Mouse (Mus musculus): ENCODE data around the gene Tmem140. TPM values are rescaled to one million over a fixed set of nuclear protein-coding genes. Genes with fewer than 3 reads are reported as not detected.

Gene Tmem140
- total and polyA plus RNA-seq, 3 experiments: 2.5 to 4.0 TPM; not detected in 1

- Histone ChIP-seq H3K36me3 (ENCODE audit: control insufficient read depth in 1 of 2, insufficient read depth in 2 of 2, low read length in 2 of 2) (peaks cover 0 to 48% of the 10 kb centered on the region in 2 experiments; a peak in 2 of 4 replicates), H3K27ac (ENCODE audit: control insufficient read depth, low read depth, low read length) (peak overlapping the region; percentile 59), H3K9ac (ENCODE audit: control insufficient read depth, low read depth, low read length, poor library complexity, severe bottlenecking) (peak overlapping the region; percentile 42)
Measured at GRCm38 (mm10) chr6:34865711-34866593, 3.0 kb downstream of the Tmem140 start.

DNA sequence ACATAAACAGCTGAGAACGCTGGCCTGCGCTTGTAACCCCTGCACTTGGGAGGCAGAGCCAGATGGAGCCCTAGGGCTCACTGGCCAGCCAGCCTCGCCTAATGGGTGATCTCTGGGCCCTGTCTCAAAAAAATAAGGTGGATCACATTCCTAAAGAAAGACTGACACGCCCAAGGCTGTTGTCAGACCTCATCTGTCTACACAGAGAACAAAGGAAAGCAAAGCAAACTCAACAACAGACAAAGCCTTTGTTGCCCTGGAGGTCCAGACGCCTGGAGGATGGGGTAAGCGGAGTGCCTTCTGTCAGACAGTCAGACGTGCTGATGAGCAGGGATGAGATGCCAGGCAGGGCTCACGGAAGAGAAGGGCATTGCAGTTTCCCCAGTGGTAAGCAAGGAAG, 3.8 kb downstream of the Tmem140 start:
- H3K9ac ChIP-seq (ENCODE audit: control insufficient read depth, low read depth, low read length, poor library complexity, severe bottlenecking): peak overlapping the region; percentile 18; the same call in 1 of the 2 replicates
- H3K36me3 ChIP-seq (ENCODE audit: control insufficient read depth in 1 of 2, insufficient read depth in 2 of 2, low read length in 2 of 2): peaks cover 0 to 52% of the 10 kb centered on the region in 2 experiments; a peak in 2 of 4 replicates
- DNase-seq (ENCODE audit: low read depth, low spot score): no peak
- H3K4me1 ChIP-seq (ENCODE audit: control insufficient read depth in 1 of 2, insufficient read depth in 2 of 2, low read length in 2 of 2): peaks cover 18 to 57% of the 10 kb centered on the region in 2 experiments
- no peak overlapping the region for H3K4me3 ChIP-seq (ENCODE audit: control insufficient read depth in 1 of 2, insufficient read depth in 1 of 2, low read depth in 2 of 2, low read length in 2 of 2)
- H3K79me2 ChIP-seq (ENCODE audit: control insufficient read depth, insufficient read depth, low read length, poor library complexity): peaks cover 3% of the 10 kb centered on the region; the same call in 1 of the 2 replicates
- TF ChIP-seq MAFK (IDR thresholded peaks at IDR 0.05; ENCODE audit: borderline replicate concordance, low read depth, low read length) (no peak), JUND (IDR thresholded peaks at IDR 0.05; ENCODE audit: low read depth, low read length) (no peak), USF2 (IDR thresholded peaks at IDR 0.05; ENCODE audit: borderline replicate concordance in 1 of 2, insufficient read depth in 1 of 2, low read depth in 1 of 2, low read length in 2 of 2) (no peak), POLR2AphosphoS2 (IDR thresholded peaks at IDR 0.05; ENCODE audit: low read length) (no peak), ETS1 (IDR thresholded peaks at IDR 0.05; ENCODE audit: low read depth, low read length) (no peak), MYC (IDR thresholded peaks at IDR 0.05; ENCODE audit: low read depth, low read length) (no peak), NRF1 (IDR thresholded peaks at IDR 0.05; ENCODE audit: insufficient read depth, low read depth, low read length, poor library complexity, severe bottlenecking) (no peak), MAZ (IDR thresholded peaks at IDR 0.05; ENCODE audit: low read depth, low read length) (no peak), ZNF384 (IDR thresholded peaks at IDR 0.05; ENCODE audit: low read depth, low read length) (no peak), CTCF (IDR thresholded peaks at IDR 0.05 in 2 of 3, conservative IDR thresholded peaks at IDR 0.05 in 1 of 3; ENCODE audit: control insufficient read depth in 1 of 3, insufficient read depth in 1 of 3, low read depth in 2 of 3, low read length in 3 of 3, poor library complexity in 1 of 3, severe bottlenecking in 1 of 3) (no peak), ZMIZ1 (IDR thresholded peaks at IDR 0.05; ENCODE audit: low read depth, low read length) (no peak)
- no peaks in the 10 kb centered on the region for H3K27me3 ChIP-seq (ENCODE audit: control insufficient read depth in 1 of 2, insufficient read depth in 2 of 2, low read length in 2 of 2)
- H3K27ac ChIP-seq (ENCODE audit: control insufficient read depth, low read depth, low read length): peak overlapping the region; percentile 95
- H3K9me3 ChIP-seq (replicated peaks; ENCODE audit: insufficient read depth, low read length): no peaks in the 10 kb centered on the region

More at GRCm38 (mm10) chr6:34865711-34866593, 3.0 kb downstream of the Tmem140 start:
- Histone ChIP-seq H3K4me3 (ENCODE audit: control insufficient read depth in 1 of 2, insufficient read depth in 1 of 2, low read depth in 2 of 2, low read length in 2 of 2) (no peak overlapping the region), H3K4me1 (ENCODE audit: control insufficient read depth in 1 of 2, insufficient read depth in 2 of 2, low read length in 2 of 2) (peaks cover 18 to 56% of the 10 kb centered on the region in 2 experiments), H3K79me2 (ENCODE audit: control insufficient read depth, insufficient read depth, low read length, poor library complexity) (peaks cover 3% of the 10 kb centered on the region; the same call in 1 of the 2 replicates), H3K9me3 (replicated peaks; ENCODE audit: insufficient read depth, low read length) (no peaks in the 10 kb centered on the region), H3K27me3 (ENCODE audit: control insufficient read depth in 1 of 2, insufficient read depth in 2 of 2, low read length in 2 of 2) (no peaks in the 10 kb centered on the region)
- TF ChIP-seq MAX (IDR thresholded peaks at IDR 0.05; ENCODE audit: low read length) (peak; percentile 79), ZNF384 (IDR thresholded peaks at IDR 0.05; ENCODE audit: low read depth, low read length) (peak; percentile 97), TBP (IDR thresholded peaks at IDR 0.05; ENCODE audit: low read depth, low read length) (0 out of 2 replicates have a peak, but pooled peaks have one; percentile 20), MXI1 (IDR thresholded peaks at IDR 0.05; ENCODE audit: low read depth, low read length) (peak; percentile 32), EP300 (IDR thresholded peaks at IDR 0.05; ENCODE audit: low read depth in 1 of 2, low read length in 2 of 2) (peak in 1 of 2 experiments; percentile 6; a peak in 1 of 4 replicates), ZMIZ1 (IDR thresholded peaks at IDR 0.05; ENCODE audit: low read depth, low read length) (no peak), MYC (IDR thresholded peaks at IDR 0.05; ENCODE audit: low read depth, low read length) (0 out of 2 replicates have a peak, but pooled peaks have one; percentile 54), USF1 (IDR thresholded peaks at IDR 0.05; ENCODE audit: low read depth, low read length) (0 out of 2 replicates have a peak, but pooled peaks have one; percentile 3), ETS1 (IDR thresholded peaks at IDR 0.05; ENCODE audit: low read depth, low read length) (peak; percentile 59), SIN3A (IDR thresholded peaks at IDR 0.05; ENCODE audit: low read length) (peak; percentile 50; the same call in 1 of the 2 replicates), POLR2A (IDR thresholded peaks at IDR 0.05; ENCODE audit: control insufficient read depth in 1 of 2, insufficient read depth in 1 of 2, low read depth in 1 of 2, low read length in 2 of 2, poor library complexity in 1 of 2) (no peak)
- peak; percentile 55 for DNase-seq (ENCODE audit: low read depth, low spot score)

All from MEL (cell line).